Mouse (Mus musculus) lung, postnatal 36 days (tissue): ENCODE measurements around the gene Ppp2r5c.

Experiments used
- DNase-seq: peaks from one replicate; pipeline ENCODE4 v3.0.0; 2022; ENCODE audit warnings: mixed read lengths

Gene Ppp2r5c

DNA sequence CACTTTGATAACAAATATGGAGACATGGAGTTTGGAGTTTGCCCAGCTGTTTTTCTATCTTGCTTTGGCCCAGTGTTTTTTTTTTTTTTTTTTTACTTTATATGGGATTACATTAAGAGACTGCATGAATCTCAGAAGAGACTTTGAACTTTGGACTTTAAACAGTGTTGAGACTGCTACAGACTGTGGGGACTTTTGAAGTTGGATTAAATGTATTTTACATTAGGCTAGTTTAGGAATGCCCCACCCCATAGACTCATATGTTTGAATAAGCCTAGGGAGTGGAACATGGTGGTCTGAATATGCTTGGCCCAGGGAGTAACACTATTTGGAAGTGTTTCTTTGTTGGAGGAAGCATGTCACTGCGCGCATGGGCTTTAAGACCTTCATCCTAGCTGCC, 4.7 kb upstream of the Ppp2r5c start:
- no peak for DNase-seq

DNA sequence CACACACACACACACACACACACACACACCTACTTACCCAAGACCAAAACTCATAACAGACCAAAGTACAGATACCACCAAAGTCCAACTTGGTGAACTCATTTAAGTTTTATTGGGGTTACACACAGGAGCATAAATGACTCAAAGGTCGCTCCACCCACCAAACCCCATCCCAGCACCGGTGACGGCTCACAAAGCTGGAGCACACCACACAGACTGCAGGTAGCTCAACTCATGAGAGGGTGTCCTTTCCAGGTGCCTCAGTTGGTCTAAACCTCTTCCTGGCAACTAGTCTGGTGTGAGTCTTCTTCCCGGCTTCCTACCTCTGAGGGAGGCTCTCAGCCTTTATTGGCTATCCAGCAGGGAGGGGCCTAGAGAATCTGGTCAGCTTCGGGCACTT, 2.4 kb upstream of the Ppp2r5c start:
- no peak for DNase-seq

DNA sequence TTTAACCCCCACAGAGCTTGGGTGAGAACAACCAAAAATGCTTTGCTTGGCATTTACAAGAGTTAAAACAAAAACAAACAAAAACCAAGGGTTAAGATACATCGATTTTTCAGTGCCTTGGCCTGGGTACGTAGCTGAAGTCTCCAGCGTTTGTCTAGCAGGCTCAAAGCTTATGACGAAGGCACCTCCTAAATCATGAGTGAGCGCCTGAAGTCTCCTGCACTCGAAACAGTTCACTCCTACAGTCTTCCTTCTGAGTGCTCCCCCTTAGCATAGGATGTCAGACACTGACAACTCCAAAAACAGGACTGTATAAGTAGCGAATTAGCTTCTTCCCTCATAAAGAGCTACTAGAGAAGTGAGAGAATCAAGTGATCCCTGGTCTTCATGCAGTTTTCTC, 1.1 kb upstream of the Ppp2r5c start:
- no peak for DNase-seq

DNA sequence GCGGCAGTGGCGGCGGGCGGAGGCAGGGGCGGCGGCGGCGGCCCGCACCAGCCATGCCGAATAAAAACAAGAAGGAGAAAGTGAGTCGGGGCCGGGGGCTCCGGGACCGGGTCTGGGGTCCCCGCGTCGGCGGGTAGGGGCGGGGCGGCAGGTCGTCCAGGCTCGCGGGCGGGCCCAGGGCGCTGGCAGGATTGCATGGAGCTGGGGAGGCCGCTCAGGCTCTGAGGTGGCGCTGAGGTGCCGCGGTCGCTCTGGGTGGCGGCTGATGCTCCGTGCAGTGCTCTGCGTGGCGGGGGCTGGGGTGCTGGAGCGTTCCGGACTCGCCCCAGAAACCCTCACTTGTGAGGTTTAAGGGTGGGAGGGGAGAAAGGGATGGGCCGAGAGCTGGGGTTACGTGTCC, 386 bp downstream of the Ppp2r5c start:
- DNase-seq, result peak; percentile 35

DNA sequence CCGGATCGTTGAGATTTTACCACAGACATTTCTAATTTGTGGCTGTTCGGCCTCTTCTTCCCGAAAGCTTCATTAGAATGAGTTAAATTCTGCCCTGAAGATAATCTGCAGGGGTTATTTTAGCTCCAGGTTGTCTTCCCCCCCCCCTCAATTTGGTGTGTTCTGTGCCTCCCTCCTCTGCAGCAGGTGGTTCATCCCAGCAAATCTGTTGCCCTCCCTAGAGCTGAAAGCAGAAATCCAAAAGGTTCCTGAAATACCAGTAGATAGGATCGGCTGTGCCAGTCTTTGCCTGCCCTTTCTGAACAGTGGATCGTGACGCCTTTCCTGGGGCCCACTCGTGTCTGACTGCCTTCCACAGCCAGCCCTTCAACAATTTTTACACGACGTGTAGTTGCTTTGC, 1.8 kb downstream of the Ppp2r5c start:
- DNase-seq, result no peak

DNA sequence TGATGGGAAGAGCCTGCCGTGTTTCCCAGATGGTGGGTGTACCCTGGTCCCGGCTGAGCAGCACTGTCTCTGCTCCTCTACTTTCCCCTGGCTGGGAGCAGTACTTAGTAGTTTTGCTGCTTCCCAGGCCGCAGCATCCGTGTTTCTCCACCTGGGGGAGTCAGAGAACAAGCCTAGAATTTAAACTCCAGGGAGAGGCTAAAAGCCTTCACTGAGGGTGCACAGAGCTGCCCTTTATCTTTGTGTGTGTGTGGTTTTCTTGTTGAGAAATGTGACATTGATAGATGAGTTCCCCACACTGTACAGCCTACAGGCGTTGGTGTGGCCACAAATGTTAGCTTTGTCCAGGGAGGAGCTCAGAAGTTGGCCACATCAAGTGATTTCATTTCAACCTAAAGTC, 7.3 kb downstream of the Ppp2r5c start:
- DNase-seq, result peak; percentile 84

DNA sequence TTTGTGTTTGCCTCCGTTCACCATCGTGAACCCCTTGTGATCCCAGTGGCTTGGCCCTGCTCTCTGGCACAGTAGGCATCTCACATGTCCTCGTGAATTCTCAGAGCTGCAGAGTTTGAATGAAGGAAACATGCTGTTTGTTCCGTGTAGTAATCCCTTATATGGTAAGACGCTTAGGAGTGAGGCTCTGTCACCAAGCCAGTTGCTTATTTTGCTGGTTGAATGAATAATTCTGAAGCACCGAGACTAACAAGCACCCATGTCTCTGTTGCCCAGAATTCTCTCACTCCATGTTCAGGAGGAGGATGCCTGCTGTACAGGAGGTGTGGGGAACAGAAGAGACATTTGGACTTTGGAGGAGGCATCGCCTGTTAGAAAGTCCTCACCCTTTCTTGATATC, 9.1 kb downstream of the Ppp2r5c start:
- no peak for DNase-seq

DNA sequence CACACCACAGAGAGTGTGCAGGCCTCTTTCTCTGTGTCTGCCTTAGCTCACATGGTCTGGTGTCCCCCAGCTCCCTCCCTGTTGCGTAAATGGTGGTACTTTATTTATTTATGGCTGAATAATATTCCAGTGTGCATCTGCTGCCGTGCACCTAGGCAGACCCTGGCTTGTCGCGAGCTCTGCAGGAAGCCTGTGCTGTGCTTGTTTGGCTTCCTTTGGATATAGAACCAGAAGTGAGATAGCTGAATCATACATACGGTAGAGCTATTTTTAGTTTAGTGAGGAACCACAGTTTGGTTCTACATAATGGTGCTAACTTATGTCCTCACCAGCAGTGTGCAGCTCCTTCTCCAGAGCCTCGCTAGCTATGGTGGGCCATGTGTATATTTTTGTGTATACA, 11.7 kb downstream of the Ppp2r5c start:
- no peak for DNase-seq

DNA sequence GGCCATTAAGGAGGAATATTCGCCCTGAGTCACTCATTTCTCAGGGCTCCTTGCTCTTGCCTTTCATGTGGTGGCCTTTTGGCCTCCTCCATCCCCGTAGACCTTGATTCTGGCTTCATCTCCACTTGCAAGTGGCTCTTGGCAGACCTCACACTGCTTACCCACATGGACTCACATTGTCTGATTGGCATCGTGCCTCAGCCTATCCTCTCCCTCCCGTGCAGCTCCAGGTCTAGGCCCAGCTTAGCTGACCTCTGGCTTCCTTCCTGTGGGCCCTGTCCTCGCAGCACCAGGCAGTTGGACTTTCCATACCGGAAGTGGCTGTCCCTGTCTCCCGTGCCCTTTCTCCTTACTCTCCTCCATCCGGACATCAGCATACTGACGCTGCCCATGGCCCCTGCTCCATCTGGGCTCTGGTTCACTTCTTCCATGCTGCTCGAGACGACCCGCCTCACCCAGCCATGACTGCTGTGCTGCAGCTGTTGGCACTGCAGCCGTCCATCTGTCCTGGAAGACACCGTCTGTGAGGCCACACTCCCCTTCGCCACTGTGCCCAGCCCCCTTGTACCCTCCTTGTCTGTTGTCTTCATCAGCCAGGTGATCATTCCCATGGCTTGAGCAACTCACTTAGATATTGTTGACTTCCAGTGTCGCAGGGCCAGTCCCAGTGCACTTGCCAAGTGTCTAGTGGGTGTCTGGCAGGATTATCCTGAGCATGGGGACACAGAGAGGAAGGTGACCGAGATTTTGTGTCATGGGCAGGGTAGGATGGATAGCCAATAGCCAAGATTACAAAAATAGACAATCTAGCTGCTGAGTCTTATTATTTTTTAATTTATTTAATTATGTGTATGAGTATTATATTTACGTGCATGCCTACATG, 13.7 kb downstream of the Ppp2r5c start:
- DNase-seq, result peak; percentile 73

DNA sequence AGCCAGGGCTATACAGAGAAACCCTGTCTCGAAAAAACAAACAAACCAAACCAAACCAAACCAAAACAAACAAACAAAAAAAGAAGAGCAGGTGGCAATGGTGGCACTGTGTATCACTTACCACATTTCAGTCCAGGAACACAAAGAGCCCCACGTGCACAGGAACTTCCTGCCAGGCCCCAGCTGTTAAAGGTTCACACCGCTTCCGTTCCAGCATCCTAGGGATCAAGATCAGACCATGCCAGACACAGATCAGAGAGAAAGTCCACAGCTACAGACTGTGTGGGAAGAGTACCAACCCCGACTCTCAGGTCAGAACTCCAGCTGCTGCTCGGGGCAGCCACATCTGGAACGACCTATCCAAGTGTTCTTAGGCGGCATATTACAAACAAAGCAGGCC, 16.8 kb downstream of the Ppp2r5c start:
- no peak for DNase-seq

DNA sequence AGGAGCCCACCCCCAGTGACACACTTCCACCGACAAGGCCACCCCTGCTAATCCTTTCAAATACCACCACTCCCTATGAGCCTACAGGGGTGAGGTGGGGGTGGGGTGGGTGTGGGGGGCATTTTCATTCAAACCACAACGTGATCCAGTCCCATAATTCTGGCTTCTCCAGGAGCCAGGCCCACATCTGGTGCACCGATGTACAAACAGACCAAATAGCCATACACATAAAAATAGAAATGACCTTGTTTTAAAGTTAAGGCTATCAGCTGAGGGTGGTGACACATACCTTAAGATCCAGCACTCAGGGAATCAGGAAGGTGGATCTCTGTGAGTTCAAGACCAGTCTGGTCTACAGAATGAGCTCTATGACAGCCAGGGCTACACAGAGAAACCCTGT, 24.5 kb downstream of the Ppp2r5c start:
- no peak for DNase-seq

DNA sequence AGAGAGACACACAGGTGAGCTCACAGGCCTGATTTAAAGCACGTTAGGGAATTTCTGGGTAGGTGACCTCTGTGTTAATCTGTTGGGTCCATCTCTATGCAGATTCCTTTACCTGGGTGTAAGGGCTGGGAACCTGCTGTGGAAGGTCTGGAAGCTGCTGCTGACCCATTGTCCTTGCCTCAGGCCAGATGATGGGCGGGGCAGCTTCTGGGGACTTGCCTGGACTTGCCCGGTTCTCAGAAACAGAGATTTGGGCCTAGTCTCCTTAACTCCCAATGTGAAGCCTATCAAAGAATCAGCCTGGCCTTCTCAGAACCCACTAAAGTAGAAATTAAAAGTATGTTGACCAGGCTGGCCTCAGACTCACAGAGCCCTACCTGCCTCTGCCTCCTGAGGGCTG, 25.3 kb downstream of the Ppp2r5c start:
- no peak for DNase-seq

DNA sequence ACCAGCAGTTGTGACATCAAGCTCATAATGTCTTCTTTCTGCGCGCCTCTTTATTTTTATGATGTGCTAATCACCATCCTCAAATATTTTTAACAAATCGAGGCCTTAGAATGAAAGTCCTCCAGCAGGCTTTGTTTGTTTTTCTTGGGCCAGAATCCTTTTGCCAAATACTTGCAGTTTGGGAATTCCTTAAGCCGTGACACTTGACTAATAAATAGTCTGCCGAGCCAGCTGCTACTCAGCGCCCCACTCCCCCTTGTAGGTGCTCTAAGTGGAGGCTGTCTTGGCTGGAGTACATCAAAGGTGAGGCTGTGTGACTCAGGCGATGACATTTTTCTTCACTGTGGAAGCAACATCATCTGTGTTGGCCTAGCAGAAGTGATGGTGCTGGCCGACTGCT, 27.6 kb downstream of the Ppp2r5c start:
- DNase-seq, result peak; percentile 58

DNA sequence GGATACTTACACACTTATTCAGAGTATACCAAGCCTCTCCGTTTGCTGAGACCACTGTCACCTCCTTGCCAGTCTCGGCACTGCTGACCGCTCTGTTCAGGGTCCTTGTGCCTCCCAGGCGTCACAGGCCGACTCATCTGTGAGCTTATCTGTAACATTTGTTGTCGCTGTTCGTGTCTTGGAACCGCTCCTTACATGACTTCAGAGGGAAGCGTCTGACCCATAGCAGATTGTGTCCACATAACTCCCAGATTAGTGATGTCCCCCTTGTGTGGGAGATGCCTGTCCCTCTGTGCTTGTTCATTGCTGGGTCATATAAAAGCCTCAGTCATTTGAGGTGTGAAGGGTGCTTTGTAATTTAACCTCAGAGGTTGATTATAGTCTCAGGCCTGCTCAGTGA, 29.6 kb downstream of the Ppp2r5c start:
- no peak for DNase-seq

DNA sequence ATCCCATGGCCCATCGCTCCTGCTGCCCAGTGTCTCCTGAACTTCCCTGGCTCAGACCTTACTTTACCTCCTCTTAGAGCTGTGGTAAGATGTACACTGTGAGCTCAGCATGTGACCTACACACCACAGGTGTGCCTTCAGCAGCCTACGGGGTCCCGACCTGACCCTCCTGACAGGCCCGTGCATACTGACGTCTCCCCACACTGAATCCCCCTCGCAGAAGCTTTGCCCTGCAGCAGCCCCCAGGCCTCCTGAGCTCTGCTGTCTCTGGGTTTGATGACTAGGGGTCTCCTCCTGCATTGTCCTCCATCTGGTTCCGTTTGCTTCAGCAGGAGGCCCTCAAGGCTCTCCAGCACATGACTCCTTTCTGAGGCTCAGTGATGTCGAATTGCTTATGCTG, 31.0 kb downstream of the Ppp2r5c start:
- no peak for DNase-seq

DNA sequence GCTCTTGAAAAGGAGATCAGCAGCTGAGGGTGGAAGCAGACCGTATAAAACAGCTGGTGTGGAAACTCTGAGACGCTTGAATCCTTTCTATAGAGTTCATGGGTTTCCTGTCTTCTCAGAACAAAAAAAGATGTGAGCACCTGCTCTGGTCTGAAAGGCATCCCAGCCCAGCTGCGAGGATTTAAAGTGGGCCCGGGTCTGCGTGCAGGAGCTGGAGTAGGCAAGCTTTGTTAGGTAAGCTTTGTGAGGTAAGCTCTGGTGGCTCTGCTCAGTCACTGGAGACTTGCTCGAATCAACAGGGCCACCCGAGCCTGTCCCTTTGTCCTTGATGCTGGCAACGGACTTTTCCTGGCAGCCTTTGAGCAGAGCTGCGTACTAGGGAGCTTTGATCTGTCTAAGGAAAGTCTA, 31.7 kb downstream of the Ppp2r5c start:
- DNase-seq, result no peak

DNA sequence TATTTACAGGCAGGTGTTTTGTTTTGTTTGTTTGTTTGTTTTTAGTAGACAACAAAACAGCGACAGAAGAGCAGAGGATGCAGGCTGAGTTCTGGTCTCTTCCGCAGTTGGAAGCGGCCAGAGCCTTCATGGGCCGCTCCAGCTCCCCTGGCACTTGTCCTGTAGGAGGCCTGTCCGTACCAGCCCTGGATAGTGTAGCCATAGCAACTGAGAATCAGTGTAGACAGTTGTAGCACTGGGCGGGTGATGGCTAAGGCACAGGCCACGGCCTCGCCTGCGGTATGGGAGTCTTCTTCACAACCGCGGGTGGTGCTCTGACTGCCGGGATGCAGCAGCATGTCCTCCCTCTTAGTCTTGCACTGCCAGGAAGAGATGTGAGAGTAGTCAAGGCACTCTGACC, 32.3 kb downstream of the Ppp2r5c start:
- DNase-seq, result no peak

DNA sequence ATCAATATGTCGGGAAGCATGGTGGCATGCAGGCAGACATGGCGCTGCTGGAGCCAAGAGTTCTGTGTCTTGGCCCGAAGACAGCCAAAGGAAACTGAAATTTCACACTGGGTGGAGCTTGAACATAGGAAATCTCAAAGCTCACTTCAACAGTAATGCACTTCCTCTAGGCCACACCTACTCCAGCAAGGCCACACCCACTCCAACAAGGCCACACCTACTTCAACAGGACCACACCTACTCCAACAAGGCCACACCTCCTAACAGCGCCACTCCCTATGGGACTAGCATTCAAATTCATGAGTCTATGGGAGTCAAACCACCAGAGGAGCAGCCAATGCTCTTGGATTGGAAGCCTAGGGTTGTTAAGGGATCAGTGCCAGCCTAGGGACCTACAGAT, 33.8 kb downstream of the Ppp2r5c start:
- DNase-seq, result no peak

DNA sequence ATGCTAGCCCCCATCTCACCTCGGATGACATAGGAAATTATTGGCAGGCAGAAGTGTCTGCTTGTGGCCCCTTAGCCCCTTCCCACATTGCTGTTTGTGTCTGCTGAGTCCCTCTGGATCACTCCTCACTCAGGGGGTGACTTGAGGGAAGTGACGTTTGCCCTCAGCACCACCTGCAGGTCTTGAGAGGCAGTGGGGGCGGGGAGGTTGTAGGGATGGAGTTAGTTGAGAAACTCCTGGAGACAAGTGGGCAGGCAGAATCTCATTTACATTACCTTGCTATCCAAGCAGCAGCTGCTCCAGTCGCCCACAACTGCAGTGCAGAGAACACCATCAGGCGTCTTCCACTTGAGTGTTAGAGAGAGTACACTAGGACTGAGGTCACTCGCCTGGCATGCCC, 36.8 kb downstream of the Ppp2r5c start:
- DNase-seq, result no peak

DNA sequence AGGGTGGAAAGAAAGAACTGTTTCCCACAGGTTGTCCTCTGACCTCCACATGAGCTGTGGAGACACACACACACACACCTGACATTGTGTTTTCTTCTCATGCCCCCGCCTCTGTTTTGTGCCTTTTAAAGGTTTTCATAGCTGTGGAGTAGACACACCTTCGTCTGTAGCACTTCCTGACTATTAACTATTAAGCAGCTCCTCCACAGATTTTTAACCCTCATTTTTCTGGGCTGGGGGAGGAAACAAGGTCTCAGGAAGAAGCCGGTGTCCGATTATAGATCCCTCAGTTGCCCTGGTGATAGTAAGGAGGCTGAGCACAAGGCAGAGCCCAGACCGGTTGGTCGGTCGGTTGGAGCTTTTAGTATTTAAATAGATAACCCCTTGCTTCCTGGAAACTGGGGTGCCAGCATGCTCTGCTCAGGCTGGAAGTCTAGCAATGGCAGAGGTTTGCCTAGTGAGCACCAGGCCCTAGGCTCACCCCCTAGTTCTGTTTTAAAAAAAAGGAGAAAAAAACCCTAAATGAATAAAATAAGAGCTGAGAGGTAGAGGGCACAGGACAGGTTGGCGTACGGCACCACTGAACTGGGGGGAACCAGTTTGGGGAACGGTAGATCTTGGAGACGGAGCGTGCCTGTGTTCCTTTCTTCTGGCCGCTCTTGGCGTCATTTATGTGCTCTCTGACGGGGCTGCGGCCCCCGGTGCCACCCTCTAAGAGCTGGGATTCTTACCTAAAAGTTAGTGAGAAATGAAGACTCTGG, 38.1 kb downstream of the Ppp2r5c start:
- no peak for DNase-seq

DNA sequence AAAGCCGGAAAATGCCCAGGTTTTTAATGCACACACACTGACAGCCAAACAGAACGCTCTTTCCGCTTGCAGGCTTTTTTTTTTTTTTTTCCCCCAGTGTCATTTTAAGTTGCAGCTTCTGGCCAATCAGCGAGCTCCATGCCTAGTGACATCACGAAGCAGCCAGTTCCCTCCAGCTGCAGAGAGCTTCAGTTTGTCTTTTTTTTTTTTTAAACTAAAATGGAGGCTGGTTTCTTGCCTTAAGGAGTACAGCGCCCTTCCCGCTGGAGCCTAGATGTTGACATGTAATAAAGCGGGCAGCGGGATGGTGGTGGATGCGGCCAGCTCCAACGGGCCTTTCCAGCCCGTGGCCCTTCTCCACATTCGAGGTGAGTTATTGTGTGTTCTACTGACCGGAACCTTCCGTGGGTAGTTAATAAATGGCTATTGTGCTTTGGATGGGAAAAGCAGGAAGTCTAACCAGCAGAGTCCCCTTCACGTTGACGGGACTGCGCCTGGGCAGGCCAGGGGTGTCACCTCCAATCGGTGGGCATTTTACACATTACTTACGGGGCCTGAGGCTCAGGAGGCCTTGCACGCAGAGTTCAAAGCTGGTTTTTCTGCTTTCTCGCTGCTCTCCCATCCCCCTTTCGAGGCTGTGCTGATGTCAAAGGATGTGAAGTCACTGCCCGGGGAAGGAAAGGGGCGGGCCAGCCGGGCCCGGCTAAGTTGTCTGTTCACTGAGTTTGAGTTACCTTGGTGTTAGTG, 38.8 kb downstream of the Ppp2r5c start:
- DNase-seq, result peak; percentile 95

DNA sequence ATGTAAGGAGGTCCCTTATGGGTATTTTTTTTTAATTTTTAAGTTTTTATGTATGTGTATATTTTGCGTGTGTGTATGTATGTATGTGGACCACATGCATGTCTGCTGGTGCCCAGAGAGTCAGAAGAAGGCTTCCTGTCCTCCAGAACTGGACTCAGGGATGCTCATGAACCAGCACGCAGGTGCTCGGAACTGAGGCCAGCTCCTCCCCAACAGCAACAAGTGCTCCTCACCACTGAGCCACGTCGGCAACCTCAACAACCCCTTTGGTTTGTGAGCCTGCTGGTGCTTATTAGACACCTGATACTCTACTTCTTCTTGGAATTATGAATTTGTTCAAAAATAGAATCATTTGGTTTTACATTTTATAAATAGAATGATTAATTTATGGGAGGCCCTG, 39.9 kb downstream of the Ppp2r5c start:
- DNase-seq, result no peak

DNA sequence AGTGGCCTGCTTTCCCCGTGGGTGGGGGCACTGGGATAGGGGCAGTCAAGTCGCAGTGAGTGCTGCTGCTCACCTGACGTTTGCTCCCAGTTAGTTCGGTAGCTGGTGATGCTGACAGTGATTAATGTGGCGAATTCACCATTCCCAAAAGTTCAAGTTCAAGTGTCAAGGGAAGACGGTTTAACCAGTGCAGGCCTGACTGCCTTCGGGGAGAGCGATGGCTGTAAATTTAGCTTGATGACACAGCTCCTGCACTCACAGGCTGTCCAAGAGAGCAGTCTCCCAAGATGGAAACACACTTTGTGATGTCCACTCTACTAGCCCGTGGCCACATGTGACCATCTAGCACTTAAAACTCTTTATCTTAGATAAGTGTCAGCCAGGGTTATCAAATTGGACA, 41.1 kb downstream of the Ppp2r5c start:
- DNase-seq, result no peak
